Mouse (Mus musculus) kidney, postnatal 25 days (tissue): ENCODE measurements around the gene Otud7b.
A peak's percentile ranks its signal among the peaks of the same experiment; 100 is the strongest.

ENCODE experiments used
- DNase-seq, 2 experiments: peaks; one replicate each; pipeline ENCODE4 v3.0.0; 2021; ENCODE audit warnings: mixed read lengths in 2 of 2

Otud7b gene

GRCm38 (mm10) chr3:96087219-96087618, 17.1 kb upstream of the Otud7b start:
- no peak for DNase-seq

GRCm38 (mm10) chr3:96087801-96088200, 16.5 kb upstream of the Otud7b start:
- DNase-seq: no peak

GRCm38 (mm10) chr3:96089882-96090489, 14.3 kb upstream of the Otud7b start:
- no peak for DNase-seq

GRCm38 (mm10) chr3:96091146-96091545, 13.2 kb upstream of the Otud7b start:
- no peak for DNase-seq

GRCm38 (mm10) chr3:96091966-96092365, 12.4 kb upstream of the Otud7b start:
- no peak for DNase-seq

- no peak for DNase-seq
These were observed 10.8 kb upstream of the Otud7b start for GRCm38 (mm10) chr3:96093509-96093908.

- peak; percentile 69 to 89 for DNase-seq
These were observed 10.1 kb upstream of the Otud7b start for GRCm38 (mm10) chr3:96094203-96094602.

- no peak for DNase-seq
These were observed 6.2 kb upstream of the Otud7b start for GRCm38 (mm10) chr3:96098168-96098567.

GRCm38 (mm10) chr3:96098616-96099267, 5.6 kb upstream of the Otud7b start:
- DNase-seq: peak; percentile 36 to 55

DNA sequence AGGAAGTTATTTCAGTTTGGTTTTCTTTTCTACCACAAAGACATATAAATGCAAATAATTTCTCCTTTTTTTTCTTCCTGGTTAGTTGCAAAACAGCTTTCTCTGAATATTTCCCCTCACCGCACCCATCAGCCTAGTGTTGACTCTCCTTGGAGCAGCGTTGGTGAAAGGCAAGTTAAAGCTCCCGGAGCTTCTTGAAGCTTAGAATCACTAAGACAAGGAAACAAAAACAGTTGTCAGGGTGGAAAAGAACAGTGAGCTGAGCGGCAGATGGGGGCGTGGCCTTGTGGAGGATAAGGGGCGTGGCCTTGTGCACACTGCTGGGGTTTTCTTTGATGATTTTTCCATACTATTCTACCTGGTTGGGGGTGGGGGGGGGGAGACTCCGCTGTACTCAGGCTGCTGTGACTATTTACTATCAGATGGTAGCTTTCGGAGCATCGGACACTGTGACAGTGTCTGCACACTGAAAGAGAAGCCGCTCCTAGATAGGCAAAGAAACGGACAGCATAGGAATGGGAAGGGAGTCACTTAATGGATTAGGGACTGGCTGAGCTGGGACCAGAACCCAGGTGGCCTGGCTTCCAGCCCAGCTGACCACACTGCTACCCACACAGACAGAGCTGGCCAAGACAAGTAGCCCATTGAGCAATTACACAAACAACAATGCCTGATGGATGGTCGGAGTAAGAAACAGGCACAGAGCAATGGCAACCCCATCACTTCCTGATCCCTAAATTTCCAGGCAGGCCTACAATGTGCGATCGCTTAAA, 2.0 kb upstream of the Otud7b start:
- peak; percentile 65 to 66 for DNase-seq

DNA sequence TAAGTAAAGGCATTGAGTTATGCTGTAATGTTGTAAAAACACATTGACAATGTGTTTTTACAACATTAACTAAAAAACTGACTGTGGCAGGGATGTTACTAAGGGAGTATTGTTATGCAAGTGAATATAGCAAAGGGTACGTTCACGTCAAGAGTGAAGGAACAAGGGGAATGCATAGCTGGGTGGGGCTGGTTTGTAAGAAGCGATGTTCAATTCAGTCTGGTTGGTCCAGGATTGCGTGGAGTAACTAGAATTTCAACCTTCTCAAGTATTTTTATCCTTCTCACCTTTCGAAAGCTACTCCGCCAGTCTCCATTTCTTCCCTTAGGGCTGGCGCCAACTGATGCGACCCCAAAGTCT, 446 bp upstream of the Otud7b start:
- DNase-seq: no peak

- no peak for DNase-seq
These were observed 963 bp downstream of the Otud7b start for GRCm38 (mm10) chr3:96105232-96105747.

DNA sequence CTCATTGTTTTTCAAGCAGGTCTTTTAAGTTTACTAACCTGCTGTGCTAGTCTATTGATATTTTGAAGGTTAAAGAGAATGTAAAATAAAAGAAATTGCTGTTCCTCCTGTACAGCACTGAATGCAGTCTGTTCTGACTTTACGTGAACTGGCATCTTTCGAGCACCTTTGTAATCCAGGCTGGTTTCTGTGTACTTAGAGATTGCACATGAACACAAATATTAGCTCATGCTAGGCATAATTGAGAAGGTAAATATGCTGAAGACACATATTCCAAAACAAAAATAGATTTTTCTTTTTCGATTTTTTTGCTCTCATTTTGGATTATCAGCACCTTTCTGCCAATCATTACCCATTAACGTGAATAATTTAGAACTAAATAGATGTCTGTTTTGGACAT, 1.8 kb downstream of the Otud7b start:
- DNase-seq: no peak

DNA sequence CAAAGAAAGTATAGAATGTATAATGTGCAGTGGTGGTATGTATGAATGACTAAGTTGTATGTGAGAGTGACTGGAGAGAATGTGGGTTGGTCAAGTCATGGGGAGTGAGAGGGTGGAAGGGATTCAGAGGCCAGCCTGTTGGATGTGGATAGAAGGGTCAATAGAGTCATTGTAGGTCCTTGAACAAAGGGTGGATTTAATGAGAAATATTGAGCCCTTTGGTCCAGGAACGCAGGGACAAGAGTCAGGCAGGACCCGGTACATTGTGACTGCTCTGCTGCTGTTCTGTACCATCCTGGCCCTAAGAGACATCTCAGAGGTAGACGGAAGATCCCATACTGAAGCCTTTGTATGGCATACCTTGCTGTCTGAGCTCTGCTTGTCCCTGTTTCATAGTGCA, 4.0 kb downstream of the Otud7b start:
- DNase-seq: no peak

DNA sequence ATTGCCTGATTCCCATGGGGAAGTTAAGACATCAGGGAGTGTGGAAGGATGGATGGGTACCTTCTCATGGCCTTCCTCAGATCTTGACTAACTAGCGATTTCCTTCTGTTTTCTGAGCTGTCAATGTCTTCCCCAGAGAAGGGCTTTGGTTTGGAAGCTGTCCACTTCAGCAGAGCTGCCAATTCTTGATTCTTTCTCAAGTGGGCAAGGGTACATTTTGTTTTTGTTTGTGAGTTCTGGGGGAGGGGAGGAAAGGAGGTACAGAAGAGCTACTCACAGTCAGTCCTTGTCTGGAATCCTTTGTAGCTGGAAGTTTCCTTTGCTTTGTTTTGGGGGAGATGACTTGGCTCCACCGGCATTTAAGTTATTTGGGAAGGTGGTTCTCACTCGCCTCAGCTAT, 8.9 kb downstream of the Otud7b start:
- DNase-seq: no peak

DNA sequence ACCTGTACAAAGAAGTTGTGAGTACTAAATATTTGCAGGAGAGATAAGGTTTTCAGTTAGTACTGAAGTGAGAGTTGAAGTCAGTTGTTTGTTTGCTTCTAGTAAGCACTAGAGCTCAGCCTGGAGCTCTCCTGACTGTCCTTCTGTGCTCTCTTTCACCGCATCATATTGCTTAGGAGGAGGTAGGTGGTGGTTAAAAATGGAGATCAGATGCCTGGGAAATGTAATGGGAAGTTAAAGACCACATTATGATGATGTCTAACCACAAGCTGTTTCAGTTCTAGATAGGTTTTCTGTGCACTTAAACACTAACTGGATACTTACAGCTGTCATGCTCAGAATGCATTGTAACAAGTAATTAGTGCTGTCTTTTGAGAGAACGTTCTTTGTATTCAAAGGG, 13.8 kb downstream of the Otud7b start:
- no peak for DNase-seq

DNA sequence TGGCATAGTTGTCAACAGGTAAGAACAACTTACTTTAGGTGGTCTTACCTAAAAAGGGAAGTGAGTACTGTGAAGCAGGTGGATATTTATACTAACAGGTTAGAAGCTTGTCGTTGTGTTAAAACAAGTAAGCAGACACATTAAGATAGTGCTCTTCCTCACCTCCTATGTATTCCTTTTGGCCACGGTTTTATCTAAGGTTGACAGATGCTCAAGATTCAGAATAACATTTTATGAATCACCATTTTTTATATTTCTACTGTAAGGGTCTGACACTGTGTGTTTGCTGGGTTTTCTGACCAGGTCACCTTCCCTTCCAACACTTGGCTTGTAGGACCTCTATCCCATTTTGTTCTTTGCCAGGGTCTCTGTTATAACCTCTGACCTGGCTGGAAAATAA, 14.4 kb downstream of the Otud7b start:
- no peak for DNase-seq

GRCm38 (mm10) chr3:96124235-96124634, 19.9 kb downstream of the Otud7b start:
- no peak for DNase-seq

GRCm38 (mm10) chr3:96128128-96128527, 23.8 kb downstream of the Otud7b start:
- peak in 1 of 2 experiments; percentile 49 for DNase-seq

DNA sequence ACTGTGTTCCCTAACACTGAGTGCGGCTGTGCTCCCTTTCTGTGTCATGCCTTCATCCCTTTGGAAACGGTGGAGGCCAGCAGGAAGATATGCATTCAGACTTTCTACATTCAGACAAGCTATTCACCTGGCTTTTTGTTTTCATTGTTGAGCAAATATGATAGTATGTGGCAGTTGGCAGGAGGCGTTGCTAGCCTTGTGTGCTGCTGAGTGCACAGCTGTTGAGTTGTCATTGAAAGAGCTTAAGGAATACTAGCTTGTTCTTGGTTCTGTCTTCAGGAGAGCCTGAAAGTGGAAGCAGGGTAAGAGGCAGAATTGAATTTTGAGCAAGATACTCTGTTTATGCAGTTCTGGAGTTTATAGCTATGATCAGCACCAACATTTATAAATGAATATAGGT, 28.2 kb downstream of the Otud7b start:
- DNase-seq: no peak

DNA sequence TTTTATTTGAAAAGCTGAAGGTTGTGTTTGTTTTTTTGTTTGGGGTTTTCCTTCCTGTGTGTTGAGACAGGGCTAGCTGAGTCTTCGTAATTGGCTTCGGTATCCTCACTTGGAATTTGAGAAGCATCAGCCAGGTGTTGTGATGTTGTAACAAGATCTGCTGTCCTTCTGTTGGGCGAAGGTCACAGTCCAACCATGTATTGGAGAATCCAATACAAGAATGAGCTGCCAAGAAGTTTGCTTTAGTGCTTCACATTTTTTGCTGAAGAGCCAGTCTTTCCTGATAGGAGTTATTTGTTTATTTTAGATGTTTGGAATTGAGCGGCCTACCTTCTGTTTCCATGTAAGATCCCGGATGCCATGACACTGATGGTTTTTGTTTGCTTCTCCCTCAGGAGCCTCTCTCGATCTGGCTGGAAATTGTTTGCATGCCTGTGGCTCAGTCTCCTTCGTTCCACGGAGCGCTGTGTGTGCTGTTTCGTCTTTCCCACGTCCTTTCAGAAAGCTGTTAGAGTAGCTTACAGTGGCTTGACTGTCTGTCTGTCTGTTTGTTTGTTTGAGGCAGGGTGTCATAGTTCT, 29.1 kb downstream of the Otud7b start:
- DNase-seq: peak; percentile 44 to 66

DNA sequence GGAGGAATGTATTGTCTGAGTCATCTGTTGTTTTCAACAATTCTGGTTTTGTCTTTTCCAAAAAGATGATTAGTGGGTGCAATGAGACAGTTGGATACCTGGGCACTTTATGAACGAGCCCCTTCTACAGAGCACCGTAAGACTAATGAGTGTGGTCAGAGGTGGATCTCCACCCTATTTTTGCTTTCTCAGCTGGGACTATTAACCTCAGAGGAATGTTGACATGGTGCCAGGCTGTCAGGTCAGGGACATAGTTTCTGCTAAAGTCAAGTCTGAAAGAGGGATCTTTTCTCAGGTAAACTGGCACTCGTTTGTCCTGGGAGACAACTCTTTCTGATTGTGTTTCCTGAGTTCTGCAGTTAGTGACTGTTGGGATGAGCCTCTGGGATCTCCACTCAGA, 30.7 kb downstream of the Otud7b start:
- DNase-seq: peak; percentile 83 to 88

DNA sequence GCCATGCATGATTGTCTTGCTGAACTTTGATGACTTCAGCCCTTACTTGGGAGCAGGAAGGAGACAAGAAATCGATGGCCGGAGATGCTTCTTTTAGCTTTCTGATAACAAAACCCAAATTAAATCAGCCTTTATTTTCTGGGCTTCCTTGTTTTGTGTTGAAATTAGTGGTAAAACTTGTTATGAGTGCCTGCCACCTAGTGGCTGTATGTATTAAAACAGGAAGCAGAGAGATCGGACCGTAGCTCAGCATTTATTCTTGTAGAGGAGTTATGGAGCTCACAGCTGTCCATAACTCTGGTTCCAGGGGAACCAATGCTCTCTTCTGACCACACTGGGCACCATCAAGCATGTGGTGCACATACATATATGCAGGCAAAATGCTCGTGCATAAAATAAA, 43.6 kb downstream of the Otud7b start:
- DNase-seq: peak; percentile 33 to 74

DNA sequence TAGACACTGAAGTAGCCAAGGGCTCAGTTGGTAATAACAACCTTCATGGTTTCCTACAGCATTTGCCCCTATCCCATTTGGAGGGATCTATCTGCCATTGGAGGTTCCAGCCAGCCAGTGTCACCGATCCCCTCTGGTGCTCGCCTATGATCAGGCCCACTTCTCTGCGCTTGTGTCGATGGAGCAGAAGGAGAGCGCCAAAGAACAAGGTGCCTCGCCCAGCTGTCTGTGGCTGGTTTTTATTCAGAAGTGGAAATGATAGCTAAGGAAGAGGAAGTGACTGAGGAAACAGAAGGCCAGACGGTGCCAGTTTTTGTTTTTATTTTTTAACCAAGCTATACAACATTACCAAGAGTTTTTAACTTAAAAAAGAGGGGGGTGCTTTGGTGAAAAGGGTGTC, 47.5 kb downstream of the Otud7b start:
- no peak for DNase-seq
